Mouse (Mus musculus) T-helper 17 cell (primary cell): ENCODE measurements around the gene Rab5b.

ENCODE experiments used
- in situ Hi-C, 2 experiments: fragments of 300-600 bp; cut with MboI, MseI; formaldehyde crosslinking; loops; 1 replicate in 1 of 2; 2 replicates in 1 of 2; pipeline ENCODE4 v1.15.1; 2025; ENCODE audit warnings: high pct_unique_total_duplicates in 2 of 2

Rab5b gene

GRCm38 (mm10) chr10:128699611-128700010, 3.5 kb upstream of the Rab5b start:
- in situ Hi-C loops, result no loop called here

- in situ Hi-C loops, result no loop called here
Observed at GRCm38 (mm10) chr10:128699006-128699405, 2.9 kb upstream of the Rab5b start.

DNA sequence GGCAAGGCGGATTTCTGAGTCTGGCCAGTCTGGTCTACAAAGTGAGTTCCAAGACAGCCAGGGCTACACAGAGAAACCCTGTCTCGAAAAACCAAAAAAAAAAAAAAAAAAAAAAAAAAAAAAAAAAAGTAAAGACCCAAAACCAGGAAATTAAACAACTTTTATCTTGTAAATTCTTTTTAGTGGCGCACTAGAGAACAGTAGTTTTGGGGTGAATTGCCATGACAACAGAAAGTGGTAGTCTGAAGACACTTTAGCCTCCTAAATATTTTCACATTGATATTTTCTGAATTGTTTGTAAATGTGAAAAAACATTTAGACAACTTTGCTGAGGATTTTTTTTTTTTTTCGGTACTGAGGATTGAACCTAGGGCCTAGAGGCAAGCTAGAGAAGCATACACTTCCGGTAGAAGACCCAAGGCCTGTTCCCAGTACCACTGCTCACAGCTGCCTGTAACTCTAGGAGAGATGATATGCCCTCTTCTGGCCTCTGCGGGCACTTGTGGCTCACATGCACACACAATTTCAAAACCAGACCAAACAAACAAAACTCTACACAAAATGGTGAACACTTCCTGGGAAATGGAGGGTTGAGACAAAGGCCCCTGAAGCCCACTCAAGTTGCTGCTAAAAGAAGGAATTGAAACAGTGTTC, 1.1 kb upstream of the Rab5b start:
- in situ Hi-C loops, result no loop called here

GRCm38 (mm10) chr10:128695411-128695991, 563 bp downstream of the Rab5b start:
- in situ Hi-C loops, result no loop called here

DNA sequence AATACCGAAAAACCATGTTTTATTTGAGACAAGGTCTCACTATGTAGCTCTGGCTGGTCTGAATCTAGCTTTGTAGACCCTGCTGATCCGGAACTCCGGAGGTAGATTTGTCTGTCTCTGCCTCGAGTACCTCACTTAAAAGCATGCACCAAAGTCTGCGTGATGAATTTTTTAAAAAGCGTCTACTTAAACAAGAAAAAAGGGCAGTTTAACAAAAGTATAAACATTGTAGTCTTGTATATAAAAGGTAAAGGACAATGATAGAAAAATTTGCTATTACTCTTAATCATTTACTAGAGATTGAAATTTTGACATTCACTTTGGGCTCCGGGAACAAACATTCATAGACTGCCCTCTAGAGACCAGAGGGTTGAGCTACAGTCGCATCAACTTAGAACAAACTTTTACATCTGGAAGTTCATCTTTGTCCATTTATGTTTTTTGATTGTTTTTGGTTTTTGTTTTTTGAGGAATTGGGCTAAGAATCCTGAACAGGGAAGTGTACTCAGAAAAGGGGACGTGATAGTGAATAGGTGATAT, 21.5 kb downstream of the Rab5b start:
- in situ Hi-C loops, result loop anchor here (5.0 to 10.0 kb wide), 2 partner anchors 37 to 50 kb away; partner anchors contain the start of gene Rps26 (in 1 of the 2)

DNA sequence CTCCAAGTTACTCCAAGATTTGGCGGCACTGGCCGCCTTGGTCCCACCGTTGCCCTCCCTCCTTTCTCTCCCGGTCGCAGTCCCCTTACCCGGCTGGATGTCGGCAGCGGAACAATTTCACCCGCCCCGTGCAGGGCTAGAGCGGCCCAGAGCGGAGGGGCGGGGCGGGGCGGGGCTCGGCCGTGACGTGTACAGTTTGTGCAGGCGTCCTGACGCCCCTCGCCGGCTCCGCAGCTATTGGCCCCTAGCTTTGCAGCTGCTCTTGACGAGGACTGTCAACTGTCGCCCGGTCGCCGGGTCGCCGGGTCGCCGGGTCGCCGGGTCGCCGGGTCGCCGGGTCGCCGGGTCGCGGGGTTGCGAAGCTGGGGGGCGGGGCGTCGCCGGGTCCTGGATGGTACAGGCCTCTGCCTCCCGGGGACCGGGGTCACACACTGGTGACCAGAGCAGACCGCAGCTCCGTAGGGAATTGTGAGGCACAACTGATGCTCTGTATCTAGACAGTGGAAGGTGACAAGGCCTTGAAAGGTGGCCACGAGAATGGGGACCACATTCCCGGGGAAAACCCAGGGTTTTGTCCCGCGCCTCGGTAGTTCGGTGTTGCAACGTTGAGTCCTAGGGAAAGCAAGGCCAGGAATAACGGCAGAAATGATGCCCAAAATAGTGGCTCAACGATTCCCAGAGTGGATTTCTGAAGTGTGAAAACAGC, 22.1 kb downstream of the Rab5b start, which contains the start of gene Suox:
Gene Suox, minus strand, starts transcription at position 311 of the 706 bp plus-strand sequence.
- in situ Hi-C loops, result loop anchor here (5.0 to 10.0 kb wide), 2 partner anchors 37 to 49 kb away; partner anchors contain the start of gene Rps26 (in 1 of the 2)

- in situ Hi-C loops, result loop anchor here (5.0 to 10.0 kb wide), 2 partner anchors 34 to 46 kb away; partner anchors contain the start of gene Rps26 (in 1 of the 2)
Observed at GRCm38 (mm10) chr10:128671148-128671547, 24.9 kb downstream of the Rab5b start.

GRCm38 (mm10) chr10:128668790-128669672, 27.0 kb downstream of the Rab5b start:
- in situ Hi-C loops, result no loop called here

DNA sequence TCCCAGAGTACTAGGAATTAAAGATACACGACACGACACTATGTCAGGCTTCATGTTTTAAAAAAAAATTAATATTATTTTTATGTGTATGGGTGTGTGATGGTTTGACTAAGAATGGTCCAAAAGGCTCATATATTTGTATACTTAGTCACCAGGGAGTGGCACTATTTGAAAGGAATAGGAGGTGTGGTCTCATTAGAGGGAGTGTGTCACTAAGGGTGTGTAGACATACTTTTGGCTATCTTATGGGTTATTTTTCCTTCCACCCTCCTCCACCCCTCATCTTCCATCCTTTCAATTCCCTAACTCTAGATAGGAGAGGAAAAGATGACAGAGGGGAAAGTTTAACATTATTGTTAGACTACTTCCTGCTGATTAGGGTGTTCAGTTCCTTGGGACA, 30.3 kb downstream of the Rab5b start:
- in situ Hi-C loops, result no loop called here

DNA sequence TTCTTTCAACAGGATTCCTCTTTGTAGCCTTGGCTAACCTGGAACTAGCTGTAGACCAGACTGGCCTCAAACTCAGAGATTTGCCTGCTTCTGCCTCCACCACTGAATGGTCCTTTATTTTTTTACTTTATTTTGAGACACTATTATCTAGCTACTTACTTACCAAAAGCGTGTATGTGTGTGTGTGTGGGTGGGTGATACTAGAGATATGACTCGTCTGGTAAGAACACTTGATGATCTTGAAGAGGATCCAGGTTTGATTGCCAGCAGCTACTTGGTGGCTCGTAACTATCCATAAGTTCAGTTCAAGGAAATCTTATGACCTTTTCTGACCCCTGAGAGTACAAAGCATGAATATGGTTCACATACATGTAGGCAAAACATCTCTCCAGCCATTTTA, 30.8 kb downstream of the Rab5b start:
- in situ Hi-C loops, result no loop called here

DNA sequence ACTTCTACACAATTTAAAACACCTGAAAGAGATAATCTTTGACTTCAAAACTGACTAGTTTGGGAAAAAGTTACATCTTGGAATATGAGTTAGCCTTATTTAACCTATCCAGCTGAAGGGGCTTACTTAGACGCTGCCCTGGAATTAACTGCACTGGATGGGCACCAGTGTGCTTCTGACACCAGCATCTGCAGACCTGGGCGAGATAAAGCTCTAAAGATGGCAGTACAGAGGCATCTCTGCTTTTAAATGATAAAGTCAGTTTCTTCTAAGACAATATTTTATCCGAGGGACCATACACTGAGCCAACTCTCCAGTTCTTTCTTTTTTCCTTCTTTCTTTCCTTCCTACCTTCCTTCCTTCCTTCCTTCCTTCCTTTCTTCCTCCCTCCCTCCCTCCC, 31.3 kb downstream of the Rab5b start:
- in situ Hi-C loops, result no loop called here

GRCm38 (mm10) chr10:128663441-128664220, 32.4 kb downstream of the Rab5b start:
- in situ Hi-C loops, result no loop called here

DNA sequence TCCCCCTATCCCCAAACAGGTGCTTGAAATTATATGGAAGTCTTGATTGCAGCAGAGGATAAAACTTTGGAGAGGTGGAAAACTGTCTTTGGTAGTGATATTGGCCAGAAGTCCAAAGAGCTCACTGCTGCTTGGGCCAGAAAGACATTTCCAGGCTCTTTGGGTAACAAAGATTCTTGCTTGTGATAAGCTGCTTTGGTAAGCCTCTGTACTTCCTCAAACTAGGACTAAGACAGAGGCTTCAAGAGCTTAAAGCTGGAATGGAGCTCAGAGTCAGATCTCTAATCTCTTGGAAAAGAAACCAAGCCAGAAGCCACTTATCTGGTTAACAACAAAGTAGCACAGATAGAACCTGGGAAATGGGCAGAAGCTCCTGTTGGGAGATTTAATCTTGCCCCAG, 33.6 kb downstream of the Rab5b start:
- in situ Hi-C loops, result no loop called here

DNA sequence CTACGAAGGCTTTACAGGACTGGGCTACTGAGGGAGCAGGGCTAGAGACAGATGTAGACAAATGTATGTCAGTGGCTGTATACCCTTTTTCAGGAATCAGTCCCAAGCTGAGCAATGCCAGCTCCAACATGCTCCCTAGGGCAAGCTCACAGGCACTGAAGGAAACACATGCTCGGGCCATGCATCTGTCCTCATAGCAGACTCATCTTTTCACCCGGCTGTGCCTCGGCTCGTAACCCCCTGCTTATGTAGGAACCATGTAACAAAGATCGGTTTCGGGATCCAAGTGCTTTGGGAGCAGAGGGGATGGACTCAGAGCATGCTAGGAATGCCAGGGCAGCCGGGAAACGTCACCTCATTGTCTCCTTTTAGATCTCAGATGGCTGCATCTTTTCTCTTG, 36.6 kb downstream of the Rab5b start:
- in situ Hi-C loops, result no loop called here

GRCm38 (mm10) chr10:128657844-128658243, 38.2 kb downstream of the Rab5b start:
- in situ Hi-C loops, result no loop called here

DNA sequence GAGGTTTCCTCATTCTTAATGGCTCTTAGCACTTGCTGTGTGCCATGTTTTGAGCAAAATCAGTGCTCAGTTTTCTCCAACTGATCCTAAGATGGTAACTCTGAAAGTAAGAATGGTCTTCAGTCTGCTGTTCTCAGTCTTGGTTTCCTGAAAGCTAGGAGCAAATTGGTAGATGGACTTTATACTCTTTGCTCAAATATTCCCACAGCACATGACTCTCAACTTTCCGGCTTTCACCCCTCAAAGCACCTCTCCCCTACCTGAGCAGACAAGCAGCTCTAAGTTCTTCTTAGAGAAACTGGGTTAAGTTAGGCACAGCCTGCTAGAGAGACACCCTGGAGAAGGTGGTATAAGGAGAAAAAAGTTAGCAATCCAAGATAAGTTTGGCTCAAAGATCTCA, 39.3 kb downstream of the Rab5b start:
- in situ Hi-C loops, result no loop called here

GRCm38 (mm10) chr10:128655254-128655653, 40.8 kb downstream of the Rab5b start:
- in situ Hi-C loops, result no loop called here

DNA sequence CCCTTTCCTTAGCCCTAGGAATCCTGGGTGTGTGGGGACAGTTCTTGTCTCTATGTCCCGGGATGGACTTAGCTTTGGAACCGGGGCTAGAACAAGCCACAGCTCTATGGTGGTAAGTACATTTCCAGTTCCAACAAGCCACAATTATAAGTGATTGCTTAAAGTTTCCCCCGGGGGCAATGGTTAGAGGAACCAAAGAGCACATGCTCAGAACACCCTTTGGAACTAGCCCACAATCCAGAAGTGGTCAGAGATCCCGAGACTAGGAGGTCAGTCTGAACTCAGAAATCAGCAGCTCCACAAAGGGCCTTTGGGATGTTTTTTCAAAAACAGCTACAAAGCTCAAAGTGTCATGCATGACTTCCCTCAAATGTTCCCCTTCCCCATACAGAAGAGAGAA, 42.2 kb downstream of the Rab5b start:
- in situ Hi-C loops, result no loop called here

DNA sequence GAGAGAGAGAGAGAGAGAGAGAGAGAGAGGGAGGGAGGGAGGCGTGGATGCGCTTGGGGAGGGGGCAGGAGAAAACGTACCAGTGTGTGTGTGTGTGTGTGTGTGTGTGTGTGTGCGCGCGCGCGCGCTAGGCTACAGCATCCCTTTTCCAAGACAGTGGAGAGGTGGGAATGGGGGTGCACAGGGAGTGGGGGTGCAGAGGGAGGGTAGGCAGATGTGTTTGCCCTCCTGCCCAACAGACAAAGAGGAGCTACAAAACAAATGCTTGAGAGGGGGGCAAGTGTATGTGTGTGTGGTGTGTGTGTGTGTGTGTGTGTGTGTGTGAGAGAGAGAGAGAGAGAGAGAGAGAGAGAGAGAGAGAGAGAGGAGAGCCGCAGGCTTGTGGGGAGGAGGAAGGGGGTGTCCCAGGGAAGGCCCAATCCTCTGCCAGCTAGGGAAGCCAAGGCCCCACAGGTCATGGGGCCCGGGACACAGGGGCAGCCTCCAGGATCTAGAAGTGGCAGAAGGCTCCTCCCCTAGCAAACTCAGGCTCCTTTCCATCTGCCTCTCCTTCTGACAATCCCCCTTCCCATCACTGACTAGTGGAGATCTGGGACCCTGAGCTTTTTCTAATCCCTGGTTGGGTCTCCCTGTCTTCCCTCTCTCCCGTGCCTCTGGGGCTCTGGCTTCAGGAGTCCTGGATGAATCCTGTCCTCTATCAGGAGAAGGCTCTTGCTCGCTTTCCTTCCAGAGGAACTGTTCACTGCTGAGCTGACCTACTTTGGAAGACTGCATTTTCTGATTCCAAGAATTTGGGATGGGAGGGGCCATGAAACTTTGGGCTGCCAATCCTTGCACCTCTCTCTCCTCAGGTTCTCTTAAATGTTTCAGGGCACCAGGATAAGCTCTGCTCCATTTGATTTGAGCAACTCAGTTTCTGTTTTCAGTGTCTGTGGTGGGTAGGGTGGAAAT, 49.6 kb downstream of the Rab5b start:
- in situ Hi-C loops, result no loop called here
